Comparison of ENCODE assay signal across 30 mouse cellular contexts in the genomic region with DNA sequence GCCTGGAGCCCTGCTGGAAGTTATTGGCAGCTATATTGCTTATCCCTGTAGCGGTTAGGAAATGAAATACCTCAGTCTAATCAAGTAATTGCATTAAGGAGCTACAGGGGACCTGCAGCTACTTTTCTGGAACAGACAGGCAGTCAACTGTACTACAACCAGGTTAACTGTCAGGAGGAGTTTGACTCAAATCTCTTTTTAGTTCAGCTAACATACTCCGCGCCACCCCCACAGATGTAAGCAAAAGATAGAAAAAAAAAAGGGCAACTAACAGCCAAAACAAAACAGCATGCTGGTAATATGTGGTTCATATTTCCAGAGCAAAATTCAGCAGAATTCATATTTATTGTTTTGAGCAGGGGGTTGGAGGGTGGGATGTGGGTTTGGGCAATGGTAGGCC.
DNase-seq lines count a peak whose midpoint lies in the region; TF ChIP-seq lines count a peak whose summit lies in the region.
"Had no signal": no experiment of that assay in that cellular context is flagged by ENCODE, and none has a peak within 500 bp of the region (broad histone marks: within the 10 kb centered on the region; RNA-seq: fewer than 3 reads in every experiment).

No protein-coding gene starts in this region.

- H3K4me3 ChIP-seq in MEL (ENCODE audit: control insufficient read depth in 1 of 2, insufficient read depth in 1 of 2, low read depth in 2 of 2, low read length in 2 of 2), result no peak overlapping the region
- H3K4me3 ChIP-seq: embryonic facial prominence, embryonic 10.5 days; embryonic facial prominence, embryonic 13.5 days; erythroblast, embryonic 14.5 days; forebrain, embryonic 12.5 days; forebrain, embryonic 15.5 days; heart, embryonic 12.5 days; heart, embryonic 15.5 days; hindbrain, embryonic 10.5 days; hindbrain, embryonic 13.5 days had no signal

- no peak for TF ChIP-seq EP300 in MEL (IDR thresholded peaks at IDR 0.05; ENCODE audit: low read depth in 1 of 2, low read length in 2 of 2)

- no peak for TF ChIP-seq POLR2A in MEL (IDR thresholded peaks at IDR 0.05; ENCODE audit: control insufficient read depth in 1 of 2, insufficient read depth in 1 of 2, low read depth in 1 of 2, low read length in 2 of 2, poor library complexity in 1 of 2)

- no peak for TF ChIP-seq CTCF in MEL (IDR thresholded peaks at IDR 0.05 in 2 of 3, conservative IDR thresholded peaks at IDR 0.05 in 1 of 3; ENCODE audit: control insufficient read depth in 1 of 3, insufficient read depth in 1 of 3, low read depth in 2 of 3, low read length in 3 of 3, poor library complexity in 1 of 3, severe bottlenecking in 1 of 3)

- no peak for TF ChIP-seq RAD21 in MEL (IDR thresholded peaks at IDR 0.05; ENCODE audit: low read depth, low read length)

- H3K27me3 ChIP-seq in MEL (ENCODE audit: control insufficient read depth in 1 of 2, insufficient read depth in 2 of 2, low read length in 2 of 2), result no peaks in the 10 kb centered on the region
- H3K27me3 ChIP-seq: CH12.LX; embryonic facial prominence, embryonic 13.5 days; forebrain, embryonic 12.5 days; forebrain, embryonic 15.5 days; hindbrain, embryonic 13.5 days had no signal

- H3K79me2 ChIP-seq in MEL (ENCODE audit: control insufficient read depth, insufficient read depth, low read length, poor library complexity), result no peaks in the 10 kb centered on the region; the same call in 1 of the 2 replicates

- no peak overlapping the region for H3K9ac ChIP-seq in MEL (ENCODE audit: control insufficient read depth, low read depth, low read length, poor library complexity, severe bottlenecking)
- H3K9ac ChIP-seq: embryonic facial prominence, embryonic 13.5 days; forebrain, embryonic 12.5 days; forebrain, embryonic 15.5 days; heart, embryonic 12.5 days; heart, embryonic 15.5 days; hindbrain, embryonic 13.5 days had no signal

- DNase-seq in retina, adult 2 months (ENCODE audit: low read depth, low spot score), result peak; percentile 3
- DNase-seq in retina, embryonic 14.5 days (ENCODE audit: low spot score), result no peak
- no peak for DNase-seq in MEL (ENCODE audit: low read depth, low spot score)
- peak; percentile 65 for DNase-seq in thymus, postnatal 14 days
- DNase-seq in thymus, postnatal 4 days, result peak; percentile 61
- no peak for DNase-seq in yolk sac, embryonic 10.5 days (ENCODE audit: low spot score)
- DNase-seq in adrenal gland, postnatal 36 days, result no peak
- DNase-seq: adrenal gland, adult 2 months; adrenal gland, postnatal 14 days; B cell, adult 2 months; cerebellum, adult 11-12 months; cerebellum, adult 8-10 months; cerebellum, postnatal 10 days; cerebellum, postnatal 36 days; embryo, embryonic 11 days; gastrocnemius, postnatal 25 days; heart, adult 18-20 months; heart, postnatal 10 days; heart, postnatal 36 days had no signal

- peaks cover 4 to 8% of the 10 kb centered on the region in 2 experiments for H3K36me3 ChIP-seq in MEL (ENCODE audit: control insufficient read depth in 1 of 2, insufficient read depth in 2 of 2, low read length in 2 of 2)
- H3K36me3 ChIP-seq: embryonic facial prominence, embryonic 10.5 days; embryonic facial prominence, embryonic 13.5 days; forebrain, embryonic 12.5 days; forebrain, embryonic 15.5 days; heart, embryonic 12.5 days; heart, embryonic 15.5 days; hindbrain, embryonic 10.5 days; hindbrain, embryonic 13.5 days had no signal

- no peak overlapping the region for H3K27ac ChIP-seq in MEL (ENCODE audit: control insufficient read depth, low read depth, low read length)
- H3K27ac ChIP-seq: forebrain, embryonic 12.5 days; forebrain, embryonic 15.5 days; heart, embryonic 15.5 days; hindbrain, embryonic 10.5 days; hindbrain, embryonic 13.5 days had no signal

- no peaks in the 10 kb centered on the region for H3K9me3 ChIP-seq in MEL (replicated peaks; ENCODE audit: insufficient read depth, low read length)
- H3K9me3 ChIP-seq: embryonic facial prominence, embryonic 10.5 days; embryonic facial prominence, embryonic 13.5 days; forebrain, embryonic 12.5 days; forebrain, embryonic 15.5 days; G1E; heart, embryonic 12.5 days; heart, embryonic 15.5 days; hindbrain, embryonic 10.5 days; hindbrain, embryonic 13.5 days had no signal

- H3K4me1 ChIP-seq in MEL (ENCODE audit: control insufficient read depth in 1 of 2, insufficient read depth in 2 of 2, low read length in 2 of 2), result peaks cover under 1 to 9% of the 10 kb centered on the region in 2 experiments
- H3K4me1 ChIP-seq: forebrain, embryonic 12.5 days; forebrain, embryonic 15.5 days; heart, embryonic 12.5 days; heart, embryonic 15.5 days; hindbrain, embryonic 10.5 days; hindbrain, embryonic 13.5 days had no signal

TF ChIP-seq in MEL, 35 proteins besides CTCF, POLR2A, EP300 and RAD21:
- TF ChIP-seq GATA1 (IDR thresholded peaks at IDR 0.05; ENCODE audit: low read depth, low read length) (0 out of 2 replicates have a peak, but pooled peaks have one; percentile 5), TBP (IDR thresholded peaks at IDR 0.05; ENCODE audit: low read depth, low read length) (no peak)

Comparison
In these comparisons a context has a peak if more than half of its experiments do, and no peak if none do; other contexts are left out.
1. DNase-seq: peak in retina, adult 2 months (single experiment), thymus, postnatal 14 days (single experiment) and thymus, postnatal 4 days (single experiment); none in retina, embryonic 14.5 days (single experiment), MEL (single experiment), yolk sac, embryonic 10.5 days (single experiment) and adrenal gland, postnatal 36 days (0 of 2).